Mouse (Mus musculus): ENCODE measurements around the gene Numbl.

Numbl gene

DNA sequence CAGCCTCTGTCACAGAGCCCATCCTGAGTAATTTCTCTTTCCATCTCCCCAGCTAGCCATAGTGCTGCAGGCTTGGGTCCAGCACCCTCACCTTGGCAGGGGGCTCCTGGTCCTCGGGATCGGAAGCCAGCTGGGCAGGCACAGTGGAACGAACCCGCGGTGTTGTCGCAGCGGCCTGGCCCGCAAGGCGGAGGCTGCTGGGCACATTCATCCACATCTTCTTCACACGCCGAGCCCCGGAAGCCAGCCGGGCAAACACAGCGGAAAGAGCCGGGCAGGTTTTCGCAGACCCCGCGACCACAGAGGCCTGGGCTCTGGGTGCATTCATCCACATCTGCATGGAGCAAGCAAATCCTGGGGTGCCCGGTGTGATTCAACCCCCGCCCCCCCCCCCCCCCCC, 66.7 kb downstream of the Numbl start:
- no peak for DNase-seq (ENCODE audit: low spot score)

DNA sequence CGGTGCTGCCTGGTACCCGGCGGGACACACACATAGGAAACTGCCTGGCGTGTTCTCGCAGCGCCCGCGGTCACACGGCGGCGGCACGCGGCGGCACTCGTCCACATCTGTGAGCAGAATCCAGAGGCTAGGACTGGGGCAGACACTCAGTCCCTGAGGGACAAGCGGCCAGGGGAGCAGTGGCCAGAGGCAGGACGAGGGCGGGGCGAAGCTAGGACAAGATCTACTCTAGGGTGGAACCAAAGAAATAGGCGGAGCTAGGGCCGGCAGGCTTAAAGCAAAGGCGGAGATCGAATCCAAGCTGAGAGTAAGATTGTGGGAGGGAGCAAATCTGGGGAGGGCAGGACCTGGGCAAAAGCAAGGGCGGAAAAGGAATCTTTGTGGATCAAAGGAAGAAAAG, 67.5 kb downstream of the Numbl start:
- no peak for DNase-seq (ENCODE audit: low spot score)

- DNase-seq (ENCODE audit: low spot score): no peak
Measured at GRCm38 (mm10) chr7:27326101-27326880, 68.1 kb downstream of the Numbl start.

DNA sequence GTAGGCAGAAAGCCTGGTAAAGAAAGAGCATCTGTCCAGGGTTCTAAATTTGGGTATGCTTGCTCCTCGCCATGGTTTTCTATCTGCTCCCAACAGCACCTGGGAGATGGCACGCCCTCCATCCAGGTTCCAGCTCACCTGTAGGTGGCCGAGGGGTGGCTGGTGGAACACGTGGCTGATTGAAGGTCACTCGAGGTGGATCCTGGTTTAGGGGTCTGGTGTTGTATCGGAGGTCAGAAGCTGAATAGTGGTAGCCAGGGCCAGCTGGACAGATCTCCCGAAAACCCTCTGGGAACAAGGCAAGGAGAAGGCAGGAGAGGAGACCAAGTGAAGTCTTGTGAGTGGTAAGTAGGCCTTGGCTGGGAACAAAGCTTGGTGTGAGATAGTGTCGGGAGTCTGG, 69.3 kb downstream of the Numbl start:
- no peak for DNase-seq (ENCODE audit: low spot score)

GRCm38 (mm10) chr7:27328161-27328560, 69.9 kb downstream of the Numbl start:
- DNase-seq (ENCODE audit: low spot score): no peak

GRCm38 (mm10) chr7:27328648-27329047, 70.4 kb downstream of the Numbl start:
- no peak for DNase-seq (ENCODE audit: low spot score)

GRCm38 (mm10) chr7:27329326-27329947, 71.2 kb downstream of the Numbl start:
- peak; percentile 86 for DNase-seq (ENCODE audit: low spot score)

- no peak for DNase-seq (ENCODE audit: low spot score)
Measured at GRCm38 (mm10) chr7:27329981-27330380, 71.7 kb downstream of the Numbl start.

DNA sequence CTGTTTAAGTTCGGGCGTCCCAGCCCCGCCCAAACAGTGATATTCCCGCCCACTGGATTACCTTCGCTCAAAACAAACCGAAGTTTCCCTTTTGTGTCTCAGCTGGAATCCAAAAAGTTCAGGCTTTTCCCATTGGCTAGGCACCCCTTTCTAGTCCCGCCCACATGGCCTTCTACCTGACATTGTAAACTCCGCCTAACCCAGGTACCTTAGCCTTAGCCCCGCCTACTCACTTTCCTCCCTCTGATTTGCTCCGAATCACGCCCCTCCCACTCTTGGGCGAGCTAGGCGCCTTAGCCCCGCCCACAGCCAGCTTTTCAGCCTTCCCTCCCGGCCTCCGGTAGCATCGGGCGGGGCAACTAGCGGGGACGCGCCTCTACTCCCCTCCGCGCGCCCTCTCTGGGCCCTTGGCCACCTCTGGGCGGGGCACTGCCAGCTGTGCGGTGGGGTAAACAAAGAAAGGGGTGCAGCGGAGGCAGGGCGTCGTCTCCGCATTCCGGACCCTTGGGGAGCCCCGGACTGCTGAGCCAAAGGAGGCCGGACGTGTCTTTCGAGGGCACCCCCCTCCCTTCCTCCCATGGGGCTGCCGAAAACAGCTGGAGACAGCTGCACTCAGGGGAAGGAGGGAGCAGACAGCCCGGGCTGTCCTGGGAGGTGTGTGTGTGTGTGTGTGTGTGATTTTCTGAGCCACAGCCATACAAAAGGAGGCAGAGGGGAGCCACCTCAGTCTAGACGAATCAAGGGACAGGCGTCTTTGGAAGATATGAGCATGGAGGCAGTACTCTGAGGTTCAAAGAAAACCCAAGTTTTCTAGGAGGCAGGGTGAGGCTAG, 72.7 kb downstream of the Numbl start:
- peak; percentile 75 for DNase-seq (ENCODE audit: low spot score)

- no peak for DNase-seq (ENCODE audit: low spot score)
Measured at GRCm38 (mm10) chr7:27331541-27331851, 73.3 kb downstream of the Numbl start.

Data from layer of hippocampus, adult 11-12 months (tissue).